Mouse (Mus musculus): ENCODE results near the gene Gm45711. TPM values are rescaled to one million over a fixed set of nuclear protein-coding genes. Genes with fewer than 3 reads are reported as not detected.

The Gm45711 gene
- polyA plus RNA-seq, 1 experiment = not detected

GRCm38 (mm10) chr8:104242038-104242644, 67.7 kb downstream of the Gm45711 start:
- no peak for DNase-seq (ENCODE audit: low spot score)

GRCm38 (mm10) chr8:104239418-104239861, 70.4 kb downstream of the Gm45711 start:
- DNase-seq (ENCODE audit: low spot score) = no peak

GRCm38 (mm10) chr8:104234573-104234972, 75.3 kb downstream of the Gm45711 start:
- no peak for DNase-seq (ENCODE audit: low spot score)

GRCm38 (mm10) chr8:104232919-104233318, 77.0 kb downstream of the Gm45711 start:
- DNase-seq (ENCODE audit: low spot score) = no peak

- no peak for DNase-seq (ENCODE audit: low spot score)
Observed at GRCm38 (mm10) chr8:104232039-104232438, 77.8 kb downstream of the Gm45711 start.

Other genes starting within 250 kb of the Gm45711 start
- 15.9 and 29.1 TPM in 2 replicates for gene Cdh5, start 208.5 kb downstream of the Gm45711 start, polyA plus RNA-seq (2012; rRNA removed)
- 10.9 and 12.0 TPM in 2 replicates for gene Bean1, start 139.6 kb downstream of the Gm45711 start, polyA plus RNA-seq (2012; rRNA removed)
- gene Tk2, start 61.5 kb downstream of the Gm45711 start, polyA plus RNA-seq (2012; rRNA removed) = 37.8 and 41.4 TPM in 2 replicates
- 19.0 and 27.8 TPM in 2 replicates for gene Cklf, start 59.2 kb downstream of the Gm45711 start, polyA plus RNA-seq (2012; rRNA removed)
- gene Cmtm2a, start 16.9 kb downstream of the Gm45711 start, polyA plus RNA-seq (2012; rRNA removed) = not detected in 2 replicates
- gene Cmtm1, start 64 bp upstream of the Gm45711 start, polyA plus RNA-seq (2012; rRNA removed) = not detected in 2 replicates
- not detected in 2 replicates for gene Gm11020, start 11.5 kb upstream of the Gm45711 start, polyA plus RNA-seq (2012; rRNA removed)
- not detected in 2 replicates for gene Cmtm2b, start 12.1 kb upstream of the Gm45711 start, polyA plus RNA-seq (2012; rRNA removed)
- 72.8 and 74.9 TPM in 2 replicates for gene Cmtm3, start 29.3 kb upstream of the Gm45711 start, polyA plus RNA-seq (2012; rRNA removed)
- gene Cmtm4, start 85.7 kb upstream of the Gm45711 start, polyA plus RNA-seq (2012; rRNA removed) = 31.4 and 32.1 TPM in 2 replicates
- 79.6 and 85.8 TPM in 2 replicates for gene Dync1li2, start 133.0 kb upstream of the Gm45711 start, polyA plus RNA-seq (2012; rRNA removed)
- gene Terb1, start 199.8 kb upstream of the Gm45711 start, polyA plus RNA-seq (2012; rRNA removed) = 0.47 and 0.54 TPM in 2 replicates
- 56.2 and 71.4 TPM in 2 replicates for gene Nae1, start 224.6 kb upstream of the Gm45711 start, polyA plus RNA-seq (2012; rRNA removed)
- gene Car7, start 224.6 kb upstream of the Gm45711 start, polyA plus RNA-seq (2012; rRNA removed) = 3.5 and 4.7 TPM in 2 replicates